Mouse (Mus musculus) spleen, adult 12 weeks (tissue): ENCODE data around the gene Coro2b.

Experiments used
- DNase-seq: peaks from one replicate; pipeline ENCODE4 v3.0.0; 2022; ENCODE audit warnings: low spot score

Gene Coro2b

GRCm38 (mm10) chr9:62513492-62514133 lies 23.2 kb downstream of the Coro2b start:
- DNase-seq, result no peak

- no peak for DNase-seq
These were observed 26.3 kb downstream of the Coro2b start for GRCm38 (mm10) chr9:62510530-62510936.

- no peak for DNase-seq
These were observed 27.2 kb downstream of the Coro2b start for GRCm38 (mm10) chr9:62509617-62510016.

GRCm38 (mm10) chr9:62508740-62509524 lies 27.9 kb downstream of the Coro2b start:
- DNase-seq, result no peak

- no peak for DNase-seq
These were observed 30.3 kb downstream of the Coro2b start for GRCm38 (mm10) chr9:62506467-62507067.

GRCm38 (mm10) chr9:62504129-62504528 lies 32.7 kb downstream of the Coro2b start:
- no peak for DNase-seq

- no peak for DNase-seq
These were observed 34.5 kb downstream of the Coro2b start for GRCm38 (mm10) chr9:62502361-62502760.

GRCm38 (mm10) chr9:62501566-62501965 lies 35.3 kb downstream of the Coro2b start:
- no peak for DNase-seq

GRCm38 (mm10) chr9:62500007-62500406 lies 36.8 kb downstream of the Coro2b start:
- DNase-seq, result no peak

- DNase-seq, result no peak
These were observed 37.9 kb downstream of the Coro2b start for GRCm38 (mm10) chr9:62498945-62499344.

- no peak for DNase-seq
These were observed 39.4 kb downstream of the Coro2b start for GRCm38 (mm10) chr9:62497135-62498092.

GRCm38 (mm10) chr9:62492306-62492990 lies 44.4 kb downstream of the Coro2b start:
- no peak for DNase-seq

GRCm38 (mm10) chr9:62491611-62492010 lies 45.2 kb downstream of the Coro2b start:
- DNase-seq, result no peak

GRCm38 (mm10) chr9:62491104-62491503 lies 45.7 kb downstream of the Coro2b start:
- DNase-seq, result no peak

- no peak for DNase-seq
These were observed 52.7 kb downstream of the Coro2b start for GRCm38 (mm10) chr9:62484107-62484506.

- no peak for DNase-seq
These were observed 54.1 kb downstream of the Coro2b start for GRCm38 (mm10) chr9:62482788-62483187.

GRCm38 (mm10) chr9:62480898-62481642 lies 55.8 kb downstream of the Coro2b start:
- no peak for DNase-seq

- no peak for DNase-seq
These were observed 56.7 kb downstream of the Coro2b start for GRCm38 (mm10) chr9:62480149-62480548.

- no peak for DNase-seq
These were observed 59.9 kb downstream of the Coro2b start for GRCm38 (mm10) chr9:62476782-62477487.

GRCm38 (mm10) chr9:62474206-62474605 lies 62.6 kb downstream of the Coro2b start:
- no peak for DNase-seq
